Mouse (Mus musculus) activated CD4-positive, CD25-positive, alpha-beta regulatory T cell, adult 4 months (primary cell): ENCODE data around the gene Usp24. TPM values are rescaled to one million over a fixed set of nuclear protein-coding genes. Genes with fewer than 3 reads are reported as not detected.

Source experiments
- ATAC-seq: one replicate; pipeline ENCODE4 v1.8.0; 2017
- polyA plus RNA-seq, 2 experiments: library from polyadenylated mRNA; unstranded; fragments of 100-300 nt; shearing (Covaris generic); gene quantifications; one replicate each; pipeline ENCODE4 v1.2.1; 2017

The Usp24 gene
- polyA plus RNA-seq, result 1 to 10 TPM; 7.2 to 8.5 TPM

DNA sequence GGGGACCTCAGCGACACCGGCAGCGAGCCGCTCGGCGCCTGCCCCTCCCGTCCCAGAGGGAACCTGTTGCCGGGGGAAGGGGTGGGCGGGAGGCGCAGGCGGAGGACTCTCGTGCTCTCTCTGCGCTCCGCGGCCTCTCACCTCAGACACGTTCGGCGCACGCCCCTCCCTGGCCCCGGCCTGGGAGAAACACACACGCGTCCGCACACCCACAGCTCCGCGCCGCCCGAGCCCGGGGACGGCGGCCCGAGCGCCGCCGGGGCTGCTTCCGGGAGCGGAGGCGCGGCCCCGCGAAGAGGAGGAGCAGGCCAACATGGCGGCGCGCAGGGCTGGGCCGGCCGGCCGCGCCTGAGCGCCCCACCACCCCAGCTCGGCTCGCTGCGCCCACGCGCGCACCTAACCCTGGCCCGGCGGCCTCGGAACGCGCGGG, at the start of gene Usp24:
Usp24 (plus strand) TSS at position 293 of the 430 bp plus-strand sequence.
- ATAC-seq, result peak; percentile 82

DNA sequence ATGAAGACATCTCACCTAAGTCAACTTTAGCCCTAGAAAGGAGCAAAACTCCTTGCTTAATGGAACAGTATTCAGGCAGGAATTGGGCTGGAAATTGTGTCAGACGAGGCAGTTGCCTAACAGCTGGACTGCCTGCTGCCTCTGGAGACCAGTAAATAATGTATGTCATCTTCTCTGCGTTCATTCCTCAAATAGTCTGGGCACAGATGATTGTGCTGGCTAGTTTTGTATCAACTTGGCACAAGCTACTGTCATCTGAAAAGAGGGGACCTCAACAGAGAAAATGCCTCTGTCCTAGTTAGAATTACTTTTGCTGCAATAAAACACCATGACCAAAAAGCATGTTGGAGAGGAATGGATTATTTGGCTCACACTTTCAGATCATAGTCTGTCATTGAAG, 39.1 kb upstream of the Usp24 start:
- ATAC-seq, result no peak

DNA sequence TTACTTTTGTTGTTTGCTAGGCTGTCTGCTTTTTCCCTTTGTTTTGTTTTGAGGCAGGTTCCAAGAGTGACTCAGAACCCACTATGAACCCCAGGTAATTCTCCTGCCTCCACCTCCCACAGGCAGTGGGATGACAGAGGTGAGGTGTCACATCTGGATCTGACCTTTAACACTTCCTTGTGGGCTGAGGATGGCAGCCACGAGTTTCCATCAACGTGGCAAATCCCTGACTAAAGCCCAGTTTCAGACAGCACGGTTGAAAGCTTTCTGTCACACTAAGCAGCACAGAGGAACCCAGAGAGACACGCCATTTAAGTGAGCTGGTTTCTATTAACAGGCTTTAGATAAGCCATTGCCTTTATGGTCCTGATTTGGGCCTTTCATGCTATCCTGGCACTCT, 36.8 kb upstream of the Usp24 start:
- peak; percentile 29 for ATAC-seq

DNA sequence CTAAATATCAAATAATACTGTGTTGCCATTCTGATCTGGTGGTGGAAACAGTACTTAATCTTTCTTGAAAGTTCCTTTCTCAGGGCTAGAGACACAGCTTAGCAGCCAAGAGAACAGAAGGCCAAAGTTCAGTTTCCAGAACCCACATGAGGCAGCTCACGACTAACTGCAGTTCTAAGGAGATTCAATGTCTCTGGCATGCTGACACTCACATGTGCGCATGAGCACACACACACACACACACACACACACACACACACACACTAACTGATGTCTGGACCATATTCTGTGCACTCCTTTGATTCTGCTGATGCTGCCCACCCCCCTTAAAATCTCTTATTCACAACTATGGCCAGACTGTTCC, 34.9 kb upstream of the Usp24 start:
- peak; percentile 24 for ATAC-seq

DNA sequence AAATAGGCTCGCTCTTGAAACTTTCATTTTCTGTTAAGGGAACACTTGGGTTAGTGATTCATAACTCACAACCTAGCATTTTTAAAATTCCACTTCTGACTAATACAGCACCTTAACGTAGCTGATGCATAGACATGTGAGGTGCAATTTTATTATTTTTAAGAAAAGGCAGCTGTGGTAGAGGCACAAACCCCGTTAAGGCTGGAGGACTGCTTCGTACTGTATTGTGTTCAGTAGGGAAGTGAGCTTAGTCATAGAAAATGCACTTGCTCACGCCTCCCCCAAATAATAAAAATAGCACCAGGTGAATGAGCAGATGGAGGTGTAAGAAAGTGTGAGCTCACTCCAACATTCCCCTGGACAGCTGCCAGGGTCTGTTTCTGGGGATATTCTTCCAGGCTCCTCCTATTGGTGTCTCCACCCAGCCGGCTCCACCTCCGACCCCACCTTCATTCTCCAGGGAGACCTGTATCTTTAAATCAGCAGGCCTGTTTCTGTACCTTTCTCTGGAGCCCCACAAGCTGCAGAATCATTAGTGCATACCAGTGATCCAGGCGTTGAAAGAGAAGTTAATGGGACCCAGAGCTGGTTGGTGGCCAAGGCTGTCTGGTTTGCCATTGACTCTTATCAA, 34.4 kb upstream of the Usp24 start:
- peak; percentile 58 for ATAC-seq

DNA sequence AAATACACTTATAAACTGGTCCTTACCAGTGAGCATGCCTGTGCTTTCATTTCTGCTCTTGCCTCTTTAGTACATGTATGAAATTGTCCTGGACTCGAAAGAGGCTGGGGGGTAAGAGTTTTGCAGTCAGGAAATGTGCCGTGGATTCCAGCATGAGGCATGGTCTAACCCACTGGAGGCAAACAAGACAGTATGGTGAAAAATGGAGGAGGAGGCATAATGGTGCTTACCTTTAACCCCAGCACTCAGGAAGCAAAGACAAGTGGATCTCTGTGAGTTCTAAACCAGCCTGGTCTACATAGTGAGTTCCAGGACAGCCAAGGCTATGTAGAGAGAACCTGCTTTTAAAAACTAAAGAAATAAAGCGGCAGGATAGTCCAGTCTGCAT, 33.9 kb upstream of the Usp24 start:
- ATAC-seq, result no peak

DNA sequence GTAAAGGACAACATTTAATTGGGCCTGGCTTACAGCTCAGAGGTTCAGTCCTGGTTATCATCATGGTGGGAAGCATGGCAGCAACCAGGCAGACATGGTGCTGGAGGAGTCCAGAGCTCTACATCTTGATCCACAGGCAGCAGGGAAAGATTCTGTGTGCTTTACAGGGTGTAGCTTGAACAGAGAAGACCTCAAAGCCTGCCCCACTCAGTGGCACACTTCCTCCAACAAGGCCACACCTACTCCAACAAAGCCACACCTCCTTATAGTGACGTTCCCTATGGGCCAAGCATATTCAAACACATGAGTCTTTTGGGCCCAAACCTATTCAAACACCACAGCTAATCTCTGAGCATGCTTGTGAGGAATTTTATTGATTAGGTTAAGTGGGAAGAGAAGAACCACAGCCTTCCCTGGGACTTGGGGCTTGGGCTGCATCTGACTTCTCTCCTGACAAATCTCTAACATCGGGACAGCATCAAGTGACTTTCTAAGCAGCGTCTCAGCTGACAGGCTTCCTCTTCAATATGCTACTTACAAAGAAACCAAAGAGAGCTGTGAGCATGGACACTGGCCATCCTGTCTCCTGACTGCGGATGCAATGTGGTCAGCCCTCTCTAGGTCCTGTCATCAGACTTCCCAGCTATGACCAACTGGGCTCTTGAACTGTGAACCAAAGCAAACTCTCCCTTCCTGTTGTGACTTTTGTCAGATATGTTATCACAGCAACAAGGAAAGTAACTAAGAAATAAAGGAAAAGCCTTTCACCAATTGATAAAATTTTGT, 28.9 kb upstream of the Usp24 start:
- no peak for ATAC-seq

DNA sequence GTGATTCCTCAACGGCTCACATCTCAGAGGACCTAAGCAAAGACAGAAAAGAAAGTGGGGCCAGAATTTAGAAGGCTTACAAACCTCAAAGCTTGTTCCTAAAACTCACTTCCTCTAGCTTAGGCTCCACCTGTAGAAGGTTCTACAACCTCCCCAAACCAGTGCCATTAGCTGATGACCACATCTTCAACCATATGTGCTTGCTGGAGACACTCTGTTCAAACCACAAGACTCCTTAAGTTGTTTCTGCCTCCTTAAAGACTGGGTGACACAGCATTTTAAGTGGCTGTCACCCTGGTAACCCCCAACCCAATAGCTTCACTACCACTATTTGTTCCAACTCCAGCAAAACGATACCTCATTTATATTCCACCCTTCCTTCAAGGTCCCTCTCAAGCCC, 25.8 kb upstream of the Usp24 start:
- ATAC-seq, result no peak

DNA sequence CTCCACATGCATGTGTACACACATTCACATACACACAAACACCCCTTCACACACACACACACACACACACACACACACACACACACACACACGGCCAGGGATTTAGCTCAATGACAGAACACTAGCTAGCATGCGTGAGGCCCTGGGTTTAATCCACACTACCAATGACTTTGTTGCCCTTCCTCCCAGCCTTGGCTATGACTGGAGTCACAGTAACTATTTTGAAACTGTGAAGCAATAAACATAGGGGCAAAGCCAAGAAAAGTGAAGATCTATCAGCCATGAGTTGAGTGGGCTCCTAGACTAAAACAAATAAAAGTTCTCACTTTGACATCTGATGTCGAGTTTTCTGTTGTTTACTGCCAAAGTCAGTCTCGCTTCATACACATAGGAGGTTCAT, 23.2 kb upstream of the Usp24 start:
- ATAC-seq, result no peak

DNA sequence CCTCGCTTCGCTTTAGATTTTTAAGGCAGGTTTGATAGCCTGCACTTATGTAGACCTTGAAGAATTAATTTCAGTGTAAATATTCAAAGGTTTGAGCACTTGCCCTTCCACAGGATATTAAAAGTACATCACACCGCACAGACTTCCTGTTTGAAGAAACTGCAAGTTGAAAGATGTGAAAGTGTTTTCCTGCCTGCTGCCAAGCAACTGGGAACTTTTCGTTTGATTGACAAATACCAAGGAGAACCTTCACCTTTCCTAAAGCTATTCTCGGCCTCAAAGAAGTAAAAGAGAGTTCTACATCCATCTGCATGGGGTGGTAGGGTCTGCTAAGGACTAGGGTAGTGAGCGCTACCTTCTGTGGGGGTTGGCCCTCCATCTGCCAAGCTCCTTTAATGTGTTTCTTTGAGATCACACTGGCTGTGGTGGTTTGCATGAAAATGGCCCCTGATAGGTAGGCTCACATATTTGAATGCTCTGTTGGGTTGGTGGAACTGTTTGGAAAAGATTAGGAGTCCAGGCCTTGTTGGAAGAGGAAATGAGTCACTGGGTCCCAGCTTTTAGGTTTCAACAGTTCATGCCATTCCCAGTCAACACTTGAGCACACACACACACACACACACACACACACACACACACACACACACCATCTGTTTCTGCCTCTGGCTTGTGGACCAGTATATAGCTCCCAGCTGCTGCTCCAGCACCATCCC, 22.5 kb upstream of the Usp24 start:
- ATAC-seq, result peak; percentile 87

DNA sequence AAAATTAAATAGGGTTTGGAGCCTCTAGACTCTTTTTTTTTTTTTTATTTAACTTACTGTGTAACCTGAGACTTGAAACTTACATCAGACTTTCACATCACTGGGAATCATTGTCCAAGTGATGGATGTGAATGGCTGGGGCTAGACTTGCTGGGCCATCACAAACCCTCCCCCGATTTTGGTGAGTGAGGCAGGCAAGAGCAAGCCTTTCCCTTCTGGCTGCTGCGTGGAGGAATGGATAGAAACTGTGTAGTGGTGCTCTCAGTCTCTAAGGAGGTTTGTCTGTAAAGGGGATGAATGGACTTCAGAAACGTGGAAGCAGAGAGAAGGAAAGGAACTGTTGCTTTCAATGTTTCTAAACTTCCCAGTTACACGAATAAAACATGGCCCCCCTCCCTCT, 20.3 kb upstream of the Usp24 start:
- ATAC-seq, result no peak

DNA sequence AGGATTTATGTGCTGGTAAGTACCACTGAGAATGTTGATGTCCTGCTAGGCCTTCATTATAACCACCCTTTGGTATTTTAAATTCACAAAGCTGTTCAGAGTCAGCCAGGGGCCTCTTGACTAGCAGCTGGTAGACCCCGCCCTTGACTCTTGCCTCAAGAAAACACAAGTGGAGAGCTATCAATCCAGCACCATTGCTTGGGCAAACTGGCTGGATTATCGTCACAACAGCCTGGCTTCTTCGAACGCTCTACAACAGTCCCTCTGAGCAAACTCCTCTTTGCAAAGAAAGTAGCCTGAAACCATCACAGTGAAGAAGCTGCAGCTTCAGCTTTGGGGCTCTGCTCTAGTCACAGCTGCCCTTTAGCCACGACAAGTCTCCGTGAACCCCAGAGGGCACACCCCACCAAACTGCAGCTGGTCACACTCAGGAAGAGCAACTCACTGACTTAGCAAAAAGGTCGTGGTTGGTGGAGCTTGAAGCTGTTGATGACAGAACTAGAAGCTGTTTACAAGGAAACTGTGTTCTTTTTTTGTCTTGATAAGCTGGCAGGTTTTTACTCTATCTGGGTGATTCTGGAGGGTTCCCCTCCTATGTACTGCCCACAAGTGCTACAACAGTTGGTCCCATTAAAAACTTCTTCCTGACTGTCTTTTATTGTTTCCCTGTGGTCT, 19.5 kb upstream of the Usp24 start:
- no peak for ATAC-seq

DNA sequence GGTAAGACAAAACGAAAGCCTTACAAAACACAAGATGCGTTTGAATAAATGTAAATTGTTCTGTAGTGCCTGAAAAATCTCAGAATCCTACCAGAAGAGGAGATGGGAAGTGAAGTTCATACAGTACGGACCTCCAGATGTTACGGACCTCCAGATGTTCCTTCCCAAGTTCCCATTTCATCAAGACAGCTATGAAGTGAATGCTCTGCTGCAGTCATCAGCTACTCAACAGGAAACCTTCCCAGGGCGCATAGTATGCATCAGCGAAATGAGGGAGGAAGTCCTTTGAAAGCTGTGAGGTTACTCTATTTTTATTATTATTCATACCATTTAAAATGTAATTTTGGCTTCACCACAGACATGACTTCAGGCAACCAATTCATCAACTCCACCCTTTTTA, 14.7 kb upstream of the Usp24 start:
- no peak for ATAC-seq

DNA sequence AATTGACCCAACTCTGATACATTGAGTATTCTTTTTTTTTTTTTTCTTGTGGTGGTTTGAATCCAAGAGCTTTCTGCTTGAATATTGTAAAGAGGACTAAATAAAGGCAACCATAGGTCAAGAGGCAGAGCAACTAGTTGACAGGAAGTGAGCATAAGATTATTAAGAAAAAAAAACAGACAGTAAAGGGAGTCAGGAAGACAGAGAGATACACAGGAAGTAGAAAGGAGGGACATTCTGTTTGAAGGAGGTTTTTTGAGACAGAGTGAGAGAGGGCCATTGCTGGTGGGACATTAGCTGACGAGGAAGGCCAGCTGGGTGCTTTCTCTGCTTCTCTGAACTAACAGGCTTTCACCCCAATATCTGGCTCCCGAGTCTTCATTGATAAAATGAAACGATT, 7.9 kb upstream of the Usp24 start:
- ATAC-seq, result no peak

DNA sequence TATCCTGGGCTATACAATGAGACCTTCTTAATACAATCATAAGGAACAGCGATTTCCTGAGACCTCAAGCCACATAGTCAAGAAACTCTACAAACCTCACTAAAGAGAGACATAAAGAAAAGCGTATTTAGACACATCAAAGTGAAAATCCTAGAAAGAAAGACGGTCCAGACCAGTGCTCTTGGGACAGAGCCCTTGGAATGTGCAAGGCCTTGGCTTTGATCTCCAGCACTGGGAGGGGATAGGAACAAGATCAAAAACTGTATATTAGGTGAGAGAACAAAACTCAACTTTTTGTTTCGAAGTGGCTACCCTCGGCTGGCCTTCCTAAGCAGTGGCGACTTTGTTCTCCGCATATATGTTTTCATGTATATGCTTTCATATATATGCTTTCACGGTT, 3.4 kb upstream of the Usp24 start:
- no peak for ATAC-seq

DNA sequence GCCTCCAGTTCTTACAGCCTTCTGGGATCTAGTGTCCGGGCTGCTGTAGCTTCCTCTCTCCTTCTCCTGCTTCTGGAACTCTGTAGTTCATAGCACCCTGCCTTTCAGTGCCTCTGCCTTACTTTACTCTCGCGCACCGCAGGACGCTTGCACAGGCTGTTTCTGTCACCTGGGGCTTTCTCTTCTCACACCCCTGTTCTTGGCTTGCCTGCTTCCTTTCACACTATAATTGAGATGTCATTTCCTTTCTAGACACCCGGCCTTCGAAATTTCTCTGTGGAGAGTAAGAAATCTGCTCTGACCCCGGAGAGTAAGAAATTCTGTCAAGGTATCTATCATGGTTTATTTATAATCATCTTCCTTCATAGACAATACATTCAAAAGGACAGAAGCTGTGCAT, 2.9 kb upstream of the Usp24 start:
- ATAC-seq, result no peak

DNA sequence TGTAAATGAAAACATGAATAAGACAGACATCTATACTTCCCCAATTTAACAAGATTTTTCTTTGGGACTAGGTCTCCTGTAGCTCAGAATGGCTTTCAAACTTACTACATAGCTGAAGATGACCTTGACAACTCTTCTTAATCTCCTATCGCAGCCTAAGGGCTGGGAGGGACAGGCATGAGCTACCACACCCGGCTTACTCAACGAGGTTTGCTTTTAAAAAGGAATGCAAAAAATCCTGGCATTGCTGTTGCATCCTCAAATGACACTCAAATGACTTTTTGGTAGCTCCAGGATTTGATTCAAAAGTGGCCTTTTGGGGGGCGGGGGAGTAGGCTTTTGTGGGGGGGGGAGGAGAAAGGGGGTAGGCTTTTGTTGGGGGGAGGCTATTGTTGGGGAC, 2.1 kb upstream of the Usp24 start:
- ATAC-seq, result no peak

DNA sequence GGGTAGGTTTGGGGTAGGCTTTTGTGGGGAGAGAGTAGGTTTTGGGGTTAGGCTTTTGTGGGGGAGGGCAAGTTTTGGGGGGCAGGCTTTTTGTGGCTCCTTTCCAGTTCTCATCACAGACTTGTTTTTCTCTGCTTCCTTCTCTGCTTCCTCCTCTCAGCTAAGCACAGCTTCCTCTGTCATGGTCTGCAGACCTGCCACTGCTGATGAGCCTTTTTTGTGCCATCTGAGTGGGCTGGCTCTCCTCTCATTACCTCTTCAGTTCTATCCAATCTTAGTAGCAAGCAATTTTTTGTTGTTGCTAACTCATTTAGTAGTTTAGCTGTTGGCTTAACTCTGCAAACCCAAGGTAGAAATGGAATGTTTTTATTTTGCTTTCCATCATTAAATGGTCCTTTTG, 1.7 kb upstream of the Usp24 start:
- ATAC-seq, result no peak

DNA sequence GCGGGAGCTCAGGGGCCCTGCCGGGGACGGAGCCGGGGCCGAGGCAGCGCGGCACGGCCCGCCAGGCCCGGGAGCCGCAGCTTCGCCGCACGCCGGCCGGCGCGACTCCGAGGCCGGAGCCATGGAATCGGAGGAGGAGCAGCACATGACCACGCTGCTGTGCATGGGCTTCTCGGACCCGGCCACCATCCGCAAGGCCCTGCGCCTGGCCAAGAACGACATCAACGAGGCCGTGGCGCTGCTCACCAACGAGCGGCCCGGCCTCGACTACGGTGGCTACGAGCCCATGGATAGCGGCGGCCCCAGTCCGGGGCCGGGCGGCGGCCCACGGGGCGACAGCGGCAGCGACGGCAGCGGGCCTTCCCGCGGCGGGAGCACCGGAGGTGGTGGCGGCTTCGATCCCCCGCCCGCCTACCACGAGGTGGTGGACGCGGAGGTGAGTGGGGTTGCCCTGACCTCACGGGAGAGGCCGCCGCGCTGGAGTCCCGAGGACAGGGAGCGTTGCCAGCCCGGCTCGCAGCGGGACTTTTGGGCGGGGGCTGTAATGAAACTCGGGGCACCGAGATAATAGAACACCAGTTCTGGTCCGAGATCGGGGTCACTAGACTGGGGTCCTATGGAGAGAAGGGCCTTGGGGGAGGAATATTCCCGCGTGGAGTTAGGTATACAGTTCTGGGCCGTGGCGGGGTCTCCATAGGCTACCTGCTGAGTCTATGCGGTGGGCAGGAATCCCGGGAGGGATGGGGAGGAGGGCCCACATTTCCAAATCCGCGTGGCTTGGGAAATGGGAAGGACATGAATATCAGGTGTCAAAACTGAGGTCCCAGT, 552 bp downstream of the Usp24 start:
- ATAC-seq, result peak; percentile 41

DNA sequence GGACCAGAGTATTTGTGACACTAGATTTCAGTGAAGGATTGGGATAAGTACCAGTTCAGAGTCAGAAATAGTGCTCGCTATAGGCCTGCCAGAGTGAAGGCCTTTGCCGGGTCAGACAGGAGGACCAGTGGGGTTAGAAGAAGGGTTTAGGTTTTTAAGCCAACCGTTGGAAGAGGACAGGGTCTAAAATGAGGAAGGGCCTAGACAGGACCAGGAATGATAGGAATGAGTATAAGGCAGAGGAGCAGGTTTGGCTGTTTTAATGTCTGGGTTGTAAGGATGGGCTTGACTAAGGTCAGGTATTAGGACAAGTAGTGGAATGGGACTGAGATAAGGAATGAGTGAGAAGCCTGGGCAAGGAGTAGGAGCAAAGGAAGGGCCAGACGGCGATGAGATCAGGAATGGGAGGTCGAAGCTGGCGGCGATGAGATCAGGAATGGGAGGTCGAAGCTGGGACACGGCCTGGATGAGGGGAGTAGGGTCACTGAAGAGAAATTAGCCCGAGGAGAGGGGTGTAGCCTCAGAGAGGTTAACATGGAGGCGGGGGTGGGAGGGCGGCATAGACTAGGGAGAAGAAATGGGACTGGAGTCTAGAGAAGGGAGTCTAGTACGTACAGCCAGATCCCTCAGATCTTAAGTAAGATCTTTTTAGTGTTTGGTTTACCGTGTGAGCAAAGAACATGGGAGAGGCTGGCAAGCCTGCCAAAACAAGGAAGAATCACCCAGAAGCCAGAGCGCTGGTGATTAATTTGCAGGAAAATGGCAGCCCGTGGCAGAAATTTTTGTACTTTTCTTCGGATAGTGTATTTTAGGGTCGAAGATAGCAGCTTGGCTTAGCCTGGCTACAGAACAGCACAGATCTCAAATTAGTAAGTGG, 1.4 kb downstream of the Usp24 start:
- ATAC-seq, result no peak

DNA sequence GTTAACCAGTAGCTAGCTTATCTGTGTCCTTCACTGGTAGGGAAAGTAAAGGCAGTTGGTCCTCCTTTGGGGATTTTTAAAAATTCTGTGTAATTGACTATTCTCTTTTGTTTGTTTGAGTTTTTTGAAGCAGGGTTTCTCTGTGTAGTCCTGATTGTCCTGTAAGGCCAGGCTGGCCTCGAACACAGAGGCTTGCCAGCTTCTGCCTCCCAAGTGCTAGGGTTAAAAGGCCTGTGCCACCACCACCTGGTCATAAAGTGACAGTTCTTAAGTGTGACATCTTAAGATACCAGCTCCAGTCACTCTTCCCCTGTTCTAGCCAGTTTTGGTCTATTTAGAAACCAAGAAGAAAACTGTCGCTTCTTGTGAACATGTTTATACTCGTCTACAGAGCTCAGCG, 2.2 kb downstream of the Usp24 start:
- ATAC-seq, result no peak
